Mouse (Mus musculus): ENCODE measurements around the gene Zfp811. TPM values are rescaled to one million over a fixed set of nuclear protein-coding genes. Genes with fewer than 3 reads are reported as not detected.

The Zfp811 gene
- polyA plus RNA-seq, 1 experiment from 2014 or later: 53.5 TPM

DNA sequence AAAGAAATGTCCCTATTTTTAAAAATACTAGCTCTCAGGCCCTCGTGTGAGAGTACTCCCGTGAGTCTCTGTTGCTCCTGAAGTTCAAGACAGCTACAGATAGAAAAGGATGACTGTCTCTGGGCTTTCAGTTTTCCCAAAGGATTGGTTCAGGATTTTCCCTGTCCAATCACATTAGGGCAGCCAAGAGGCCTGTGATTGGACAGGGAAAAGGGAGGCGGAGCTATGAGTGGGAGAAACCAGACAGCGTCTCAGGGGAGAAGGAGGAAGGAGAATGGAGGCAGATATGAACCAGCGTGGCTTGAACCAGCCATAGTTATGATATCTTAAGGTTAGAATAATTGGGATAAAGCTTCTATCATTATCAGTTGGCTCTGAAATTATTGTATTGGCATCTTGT, 59.1 kb downstream of the Zfp811 start:
- H3K4me1 ChIP-seq: no peaks in the 10 kb centered on the region
- no peak overlapping the region for H3K9ac ChIP-seq (replicated peaks)
- H3K4me3 ChIP-seq: no peak overlapping the region
- no peaks in the 10 kb centered on the region for H3K9me3 ChIP-seq
- no peaks in the 10 kb centered on the region for H3K36me3 ChIP-seq
- no peaks in the 10 kb centered on the region for H3K27me3 ChIP-seq
- WGBS: 43% methylated on average over 5 of the region's 5 CpGs
- H3K4me2 ChIP-seq (replicated peaks): no peak overlapping the region
- no peak overlapping the region for H3K27ac ChIP-seq (replicated peaks)
- ATAC-seq (ENCODE audit: low FRiP score, low read depth): no peak

Other genes with a start within 250 kb of the Zfp811 start
- gene Cyp4f37, start 188.6 kb downstream of the Zfp811 start, polyA plus RNA-seq (2016; fragmentation: Nextera tagmentation; extraction: Ambion mirVana): 1.1 TPM in 1 of 2 replicates, not detected in the other
- gene Cyp4f40, start 151.0 kb downstream of the Zfp811 start, polyA plus RNA-seq (2016; fragmentation: Nextera tagmentation; extraction: Ambion mirVana): not detected in 2 replicates
- 0.40 and 0.80 TPM in 2 replicates for gene Cyp4f15, start 124.3 kb downstream of the Zfp811 start, polyA plus RNA-seq (2016; fragmentation: Nextera tagmentation; extraction: Ambion mirVana)
- gene Zfp871, start 21.6 kb downstream of the Zfp811 start, polyA plus RNA-seq (2016; fragmentation: Nextera tagmentation; extraction: Ambion mirVana): 52.0 and 55.5 TPM in 2 replicates
- 18.6 and 20.4 TPM in 2 replicates for gene Zfp799, start 20.3 kb upstream of the Zfp811 start, polyA plus RNA-seq (2016; fragmentation: Nextera tagmentation; extraction: Ambion mirVana)
- 8.9 TPM in 2 replicates for gene Zfp870, start 81.7 kb upstream of the Zfp811 start, polyA plus RNA-seq (2016; fragmentation: Nextera tagmentation; extraction: Ambion mirVana)
- not detected in 2 replicates for gene Cyp4f14, start 107.4 kb upstream of the Zfp811 start, polyA plus RNA-seq (2016; fragmentation: Nextera tagmentation; extraction: Ambion mirVana)
- gene Cyp4f13, start 137.5 kb upstream of the Zfp811 start, polyA plus RNA-seq (2016; fragmentation: Nextera tagmentation; extraction: Ambion mirVana): 5.5 and 5.9 TPM in 2 replicates
- gene Zfp472, start 155.9 kb upstream of the Zfp811 start, polyA plus RNA-seq (2016; fragmentation: Nextera tagmentation; extraction: Ambion mirVana): 10.8 and 11.1 TPM in 2 replicates
- gene Zfp952, start 183.2 kb upstream of the Zfp811 start, polyA plus RNA-seq (2016; fragmentation: Nextera tagmentation; extraction: Ambion mirVana): 18.9 and 19.0 TPM in 2 replicates
- 22.8 and 24.7 TPM in 2 replicates for gene Zfp763, start 223.5 kb upstream of the Zfp811 start, polyA plus RNA-seq (2016; fragmentation: Nextera tagmentation; extraction: Ambion mirVana)